Mouse (Mus musculus) Patski (cell line): ENCODE results near the gene Ces2g. TPM values are rescaled to one million over a fixed set of nuclear protein-coding genes. Genes with fewer than 3 reads are reported as not detected.

Experiments
- ATAC-seq: fragments of 100-300 bp; one replicate; pipeline ENCODE4 v1.8.0; 2021
- CTCF ChIA-PET: fragments of 350-600 bp; sonication (Branson Sonifier 250); formaldehyde crosslinking; loops from one replicate; lab custom pipeline; 2022; ENCODE audit warnings: inconsistent platforms; lab: Charles Lee
- POLR2A ChIA-PET: fragments of 350-600 bp; sonication (Branson Sonifier 250); formaldehyde crosslinking; loops from one replicate; lab custom pipeline; 2022; ENCODE audit warnings: antibody characterized with exemption, inconsistent platforms; lab: Charles Lee
- DNase-seq: peaks from one replicate; pipeline ENCODE4 v3.0.0-alpha.2; 2011; ENCODE audit warnings: low read depth, low spot score
- H3K27me3 ChIP-seq: fragments of 371-371 bp; one replicate; pipeline ENCODE4 v1.5.1; 2021
- CTCF ChIP-seq: fragments of 100-300 bp; IDR thresholded peaks from one replicate; pipeline ENCODE4 v1.5.1; 2021
- in situ Hi-C: fragments of 300-500 bp; cut with MboI; formaldehyde crosslinking; loops from 3 replicates; pipeline ENCODE4 v1.11.1; 2018; ENCODE audit warnings: low pct_unique_long_range_greater_than_20kb, mixed read lengths
- polyA plus RNA-seq: library from polyadenylated mRNA; unstranded; gene quantifications from one replicate; pipeline ENCODE4 v1.2.3, GENCODE M21; 2021

Ces2g gene
- not detected for polyA plus RNA-seq

DNA sequence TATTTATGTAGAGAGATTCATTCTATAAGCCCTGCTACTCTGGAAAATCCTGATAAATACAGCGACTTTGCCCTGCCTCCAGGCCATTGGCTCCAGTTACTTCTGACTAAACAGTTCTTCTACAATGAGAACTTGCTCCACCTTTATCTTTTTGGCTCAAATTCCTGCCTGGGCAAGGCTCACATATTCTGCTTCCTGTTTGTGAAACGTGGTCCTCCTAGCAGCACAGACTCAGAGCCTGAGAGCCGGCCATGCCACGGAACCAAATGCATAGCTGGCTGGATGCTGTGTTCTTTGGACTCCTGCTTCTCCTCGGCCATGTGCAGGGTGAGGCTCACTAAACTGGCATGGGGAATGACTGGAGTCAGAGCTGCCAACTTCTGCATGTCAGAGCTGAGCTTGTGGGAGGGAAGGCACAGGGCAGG lies at the start of gene Ces2g:
Ces2g (plus strand) TSS at position 182 of the 425 bp plus-strand sequence.
- ATAC-seq (no peak), DNase-seq (no peak)
- in situ Hi-C loops = no loop called here
- no peak for TF ChIP-seq CTCF
- ChIA-PET CTCF (no interaction called here), POLR2A (no interaction called here)
- H3K27me3 ChIP-seq = peaks cover 25% of the 10 kb centered on the region

DNA sequence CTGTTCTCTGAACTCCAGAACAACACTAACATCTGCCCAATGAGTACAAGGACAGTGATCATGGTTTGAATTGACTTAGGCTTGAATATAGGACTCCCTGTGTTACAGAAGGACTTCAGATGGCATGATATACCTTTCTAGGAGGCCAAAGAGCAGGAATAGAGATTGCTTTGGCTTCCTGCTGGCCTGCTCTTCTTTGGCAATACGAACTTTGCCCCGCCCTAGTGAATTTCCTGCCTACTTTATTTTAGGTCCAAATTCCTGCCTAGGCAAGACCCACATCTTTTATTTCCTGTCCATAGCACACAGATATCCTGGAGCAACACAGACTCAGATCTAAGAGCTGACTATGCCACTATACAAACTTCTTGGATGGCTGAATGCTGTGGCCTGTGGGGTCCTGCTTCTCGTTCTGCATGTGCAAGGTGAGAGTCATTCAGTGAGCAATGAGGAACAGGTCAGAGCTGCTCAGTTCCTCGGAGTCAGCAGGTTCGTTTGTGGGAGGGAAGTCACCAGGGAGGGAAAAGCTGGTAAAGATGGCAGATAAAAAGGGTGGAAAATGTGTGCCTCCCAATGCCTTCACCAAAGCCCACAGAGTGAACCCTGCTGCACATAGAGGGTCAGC lies 35.4 kb upstream of the Ces2g start, which contains the start of gene Ces2e:
Ces2e (plus strand) TSS at position 289 of the 625 bp plus-strand sequence.
- no peak for TF ChIP-seq CTCF
- peaks cover 4% of the 10 kb centered on the region for H3K27me3 ChIP-seq
- POLR2A ChIA-PET = no interaction called here
- DNase-seq (no peak), ATAC-seq (no peak)
- in situ Hi-C loops = loop anchor here (10.0 to 25.0 kb wide), 2 partner anchors 91 to 614 kb away; partner anchors contain the start of genes Ces2b, Cmtm1, Cmtm2b and Gm11020
- CTCF ChIA-PET = no interaction called here

- no peak for ATAC-seq
- no peaks in the 10 kb centered on the region for H3K27me3 ChIP-seq
- DNase-seq = no peak
- in situ Hi-C loops = loop anchor here (10.0 to 25.0 kb wide), 2 partner anchors 92 to 615 kb away; partner anchors contain the start of genes Ces2b, Cmtm1, Cmtm2b and Gm11020
- POLR2A ChIA-PET = no interaction called here
- TF ChIP-seq CTCF = no peak
- CTCF ChIA-PET = no interaction called here
Observed at GRCm38 (mm10) chr8:104927301-104927700, 34.2 kb upstream of the Ces2g start.

GRCm38 (mm10) chr8:104944665-104945064 lies 16.9 kb upstream of the Ces2g start:
- no peak for TF ChIP-seq CTCF
- in situ Hi-C loops = loop anchor here (25.0 kb wide), 1 partner anchor 632 kb away; the partner anchor contains the start of genes Cmtm1, Cmtm2b, Gm11020 and Gm45711
- POLR2A ChIA-PET = no interaction called here
- DNase-seq = no peak
- no peaks in the 10 kb centered on the region for H3K27me3 ChIP-seq
- no peak for ATAC-seq
- CTCF ChIA-PET = no interaction called here

- CTCF ChIA-PET = no interaction called here
- POLR2A ChIA-PET = no interaction called here
- DNase-seq = no peak
- TF ChIP-seq CTCF = no peak
- no peak for ATAC-seq
- in situ Hi-C loops = loop anchor here (25.0 kb wide), 1 partner anchor 635 kb away; the partner anchor contains the start of genes Cmtm1, Cmtm2b, Gm11020 and Gm45711
- H3K27me3 ChIP-seq = no peaks in the 10 kb centered on the region
Observed at GRCm38 (mm10) chr8:104947056-104947455, 14.5 kb upstream of the Ces2g start, which contains the start of gene Ces2f. TSS of gene Ces2f (plus strand) at chr8:104947356.

GRCm38 (mm10) chr8:104949031-104949430 lies 12.5 kb upstream of the Ces2g start:
- in situ Hi-C loops = loop anchor here (25.0 kb wide), 1 partner anchor 637 kb away; the partner anchor contains the start of genes Cmtm1, Cmtm2b, Gm11020 and Gm45711
- no peak for ATAC-seq
- POLR2A ChIA-PET = no interaction called here

GRCm38 (mm10) chr8:104962229-104962901 lies 847 bp downstream of the Ces2g start:
- CTCF ChIA-PET = interaction anchor here (1.2 kb wide), 1 partner anchor 9 kb away, joined by 4 read pairs; no protein-coding TSS in a partner anchor
- in situ Hi-C loops = no loop called here

More at GRCm38 (mm10) chr8:104949031-104949430, 12.5 kb upstream of the Ces2g start:
- TF ChIP-seq CTCF = no peak
- H3K27me3 ChIP-seq = no peaks in the 10 kb centered on the region
- CTCF ChIA-PET = no interaction called here
- no peak for DNase-seq

GRCm38 (mm10) chr8:104963375-104963894 lies 1.9 kb downstream of the Ces2g start:
- ChIA-PET POLR2A (no interaction called here), CTCF (interaction anchor here (1.2 kb wide), 1 partner anchor 8 kb away, joined by 4 read pairs; no protein-coding TSS in a partner anchor)
- in situ Hi-C loops = no loop called here
- ATAC-seq (no peak), DNase-seq (no peak)
- no peak for TF ChIP-seq CTCF
- peaks cover 21% of the 10 kb centered on the region for H3K27me3 ChIP-seq

More at GRCm38 (mm10) chr8:104962229-104962901, 847 bp downstream of the Ces2g start:
- peaks cover 25% of the 10 kb centered on the region for H3K27me3 ChIP-seq
- no peak for TF ChIP-seq CTCF
- POLR2A ChIA-PET = no interaction called here
- DNase-seq (no peak), ATAC-seq (no peak)

DNA sequence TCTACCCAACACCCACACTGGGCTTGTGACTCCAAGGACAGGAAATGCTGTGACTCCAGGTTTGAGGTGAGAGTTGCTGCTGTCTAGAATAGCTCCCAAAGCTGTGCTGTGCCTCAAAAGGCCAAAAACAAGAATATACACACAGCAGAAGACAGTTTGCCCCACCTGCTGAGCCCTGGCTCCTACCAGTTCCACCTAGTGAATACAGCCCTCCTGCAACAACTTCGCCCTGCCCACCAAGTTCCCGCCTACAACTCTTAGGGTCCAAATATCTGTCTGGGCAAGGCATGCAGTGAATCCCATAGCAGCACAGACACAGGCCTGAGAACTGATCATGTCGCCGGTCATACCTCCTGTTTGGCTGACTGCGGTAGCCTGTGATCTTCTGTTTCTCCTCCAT lies 22.6 kb downstream of the Ces2g start:
- no peak for ATAC-seq

DNA sequence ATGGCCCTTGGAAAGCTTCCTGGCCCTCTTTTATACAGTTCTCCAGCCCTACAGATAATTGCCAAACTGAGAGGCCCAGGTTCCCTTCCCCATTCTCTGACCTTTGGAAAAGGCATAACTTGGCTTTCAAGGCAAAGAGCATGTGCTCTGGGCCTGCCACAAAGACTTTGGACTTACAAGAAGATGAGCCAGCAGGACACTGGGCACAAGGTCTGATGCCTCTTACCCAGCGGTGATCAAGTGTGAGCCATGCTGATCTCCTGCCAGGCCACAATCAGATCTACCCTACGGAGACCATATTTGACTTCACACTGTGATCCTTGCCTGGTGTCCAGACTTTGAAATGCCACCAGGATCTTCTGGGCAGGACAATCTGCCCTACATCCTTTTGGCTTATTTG lies 23.4 kb downstream of the Ces2g start:
- ATAC-seq (no peak), DNase-seq (no peak)
- in situ Hi-C loops = no loop called here
- peaks cover 16% of the 10 kb centered on the region for H3K27me3 ChIP-seq
- TF ChIP-seq CTCF = no peak
- ChIA-PET POLR2A (no interaction called here), CTCF (no interaction called here)

More for the DNA sequence above, 22.6 kb downstream of the Ces2g start:
- POLR2A ChIA-PET = no interaction called here
- CTCF ChIA-PET = no interaction called here
- H3K27me3 ChIP-seq = peaks cover 16% of the 10 kb centered on the region
- in situ Hi-C loops = no loop called here
- TF ChIP-seq CTCF = no peak
- DNase-seq = no peak

GRCm38 (mm10) chr8:104998191-104998590 lies 36.7 kb downstream of the Ces2g start:
- CTCF ChIA-PET = no interaction called here
- H3K27me3 ChIP-seq = peaks cover 16% of the 10 kb centered on the region
- no peak for TF ChIP-seq CTCF
- in situ Hi-C loops = no loop called here
- DNase-seq (no peak), ATAC-seq (no peak)
- POLR2A ChIA-PET = no interaction called here
